Mouse (Mus musculus) kidney, adult 2 months (tissue): ENCODE data around the gene Emg1.

Experiments used
- CTCF ChIP-seq: fragments of 200-500 bp; conservative IDR thresholded peaks from 2 replicates; pipeline ENCODE4 v1.5.1; 2011; ENCODE audit warnings: low read depth, mild to moderate bottlenecking, control low read depth, low read length, moderate library complexity, mixed read lengths; ENCODE audit not compliant: insufficient read depth, insufficient read length
- POLR2A ChIP-seq: fragments of 200-500 bp; IDR thresholded peaks from one replicate; pipeline ENCODE4 v1.6.1; 2011; ENCODE audit warnings: low read depth, low read length, control low read depth

- TF ChIP-seq CTCF: no peak
- no peak for TF ChIP-seq POLR2A
Observed at GRCm38 (mm10) chr6:124693243-124693981, 18.6 kb downstream of the Emg1 start.
